Mouse (Mus musculus) bone marrow, adult 2 months (tissue): ENCODE results near the gene Anp32a.

ENCODE experiments used
- CTCF ChIP-seq: fragments of 200-500 bp; IDR thresholded peaks from 2 replicates; pipeline ENCODE4 v1.5.1; 2011; ENCODE audit warnings: low read length, control low read depth; ENCODE audit not compliant: control insufficient read depth, insufficient read depth
- POLR2A ChIP-seq: fragments of 200-500 bp; IDR thresholded peaks from 2 replicates; pipeline ENCODE4 v1.6.1; 2011; ENCODE audit warnings: low read depth, mild to moderate bottlenecking, control low read depth, low read length, borderline replicate concordance; ENCODE audit not compliant: control insufficient read depth

DNA sequence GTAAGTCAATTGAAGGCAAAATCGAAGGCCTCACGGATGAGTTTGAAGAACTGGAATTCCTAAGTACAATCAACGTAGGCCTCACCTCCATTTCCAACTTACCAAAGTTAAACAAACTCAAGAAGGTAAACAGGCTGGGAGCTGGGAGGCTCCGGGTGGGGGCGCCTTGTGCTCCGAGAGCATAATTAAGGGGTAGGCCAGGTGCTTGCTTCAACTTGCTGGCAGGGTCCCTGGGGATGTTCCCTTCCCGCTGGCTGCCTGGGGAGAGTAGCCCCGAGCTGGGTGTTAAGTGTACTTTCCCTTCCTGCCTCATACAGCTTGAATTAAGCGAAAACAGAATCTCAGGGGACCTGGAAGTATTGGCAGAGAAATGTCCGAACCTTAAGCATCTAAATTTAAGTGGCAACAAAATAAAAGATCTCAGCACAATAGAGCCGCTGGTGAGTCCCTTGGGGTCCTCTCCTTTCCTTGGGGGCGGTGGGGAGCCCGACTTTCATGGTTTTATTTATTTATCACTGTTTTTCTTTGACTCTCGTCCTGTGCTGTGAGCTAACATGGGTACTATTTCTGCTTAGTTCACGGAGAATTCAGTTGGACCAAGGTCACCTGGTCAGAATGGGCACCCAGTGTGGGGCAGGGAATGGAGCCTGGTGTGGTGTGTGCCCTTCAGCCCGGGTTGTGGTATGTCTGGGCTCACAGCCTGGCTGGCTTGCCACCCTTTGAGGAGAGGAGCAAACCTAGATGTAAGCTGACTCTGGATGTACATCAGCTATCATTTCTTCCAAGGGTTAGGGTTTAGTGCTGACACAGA, 30.9 kb downstream of the Anp32a start:
- TF ChIP-seq CTCF (no peak), POLR2A (no peak)
